Mouse (Mus musculus) heart, postnatal 0 days (tissue): ENCODE results near the gene Wdr49.

Experiments
- CTCF ChIP-seq: IDR thresholded peaks from 2 replicates; pipeline ENCODE4 v1.5.1; 2016; ENCODE audit warnings: antibody characterized with exemption, control low read depth, low read depth
- EP300 ChIP-seq: IDR thresholded peaks from 2 replicates; pipeline ENCODE4 v1.6.1; 2016; ENCODE audit warnings: antibody characterized with exemption, low read depth

- TF ChIP-seq CTCF = no peak
- TF ChIP-seq EP300 = no peak
Measured at GRCm38 (mm10) chr3:75337196-75337595, 144.8 kb downstream of the Wdr49 start.
